Mouse (Mus musculus) hindbrain, postnatal 0 days (tissue): Measurements from ENCODE around the gene Chic1. TPM values are rescaled to one million over a fixed set of nuclear protein-coding genes. Genes with fewer than 3 reads are reported as not detected.
A peak's percentile ranks its signal among the peaks of the same experiment; 100 is the strongest.

Source experiments
- ATAC-seq: fragments of 200-750 bp; cut with Nextera tagmentation; 2 replicates; pipeline ENCODE4 v1.8.0; 2017; ENCODE audit warnings: mild to moderate bottlenecking, moderate TSS enrichment, moderate library complexity
- DNase-seq: peaks from one replicate; pipeline ENCODE4 v3.0.0-alpha.2; 2015; ENCODE audit warnings: low spot score
- H3K27ac ChIP-seq: fragments of 300-500 bp; sonication (generic); 2 replicates; pipeline ENCODE4 v1.5.1; 2014; ENCODE audit warnings: mild to moderate bottlenecking
- H3K27me3 ChIP-seq: fragments of 300-500 bp; sonication (generic); 2 replicates; pipeline ENCODE4 v1.6.1; 2014; ENCODE audit warnings: low read length, mixed read lengths; ENCODE audit not compliant: insufficient read depth
- H3K36me3 ChIP-seq: fragments of 300-500 bp; sonication (generic); 2 replicates; pipeline ENCODE4 v1.6.1; 2014; ENCODE audit warnings: low read length, mixed read lengths; ENCODE audit not compliant: insufficient read depth
- H3K4me1 ChIP-seq: fragments of 300-500 bp; sonication (generic); 2 replicates; pipeline ENCODE4 v1.6.1; 2014; ENCODE audit warnings: antibody characterized with exemption, low read length, mixed read lengths; ENCODE audit not compliant: insufficient read depth
- H3K4me2 ChIP-seq: fragments of 300-500 bp; sonication (generic); 2 replicates; pipeline ENCODE4 v1.6.1; 2014; ENCODE audit warnings: low read depth, mild to moderate bottlenecking, low read length, moderate library complexity, mixed read lengths
- H3K4me3 ChIP-seq: fragments of 300-500 bp; sonication (generic); 2 replicates; pipeline ENCODE4 v1.5.1; 2014; ENCODE audit warnings: low read length
- H3K9ac ChIP-seq: fragments of 300-500 bp; sonication (generic); replicated peaks from 2 replicates; pipeline ENCODE4 v1.6.1; 2014; ENCODE audit warnings: mild to moderate bottlenecking, low read length, moderate library complexity, mixed read lengths
- H3K9me3 ChIP-seq: fragments of 300-500 bp; sonication (generic); 2 replicates; pipeline ENCODE4 v1.6.1; 2016; ENCODE audit warnings: low read length, mixed read lengths
- CTCF ChIP-seq: IDR thresholded peaks from 2 replicates; pipeline ENCODE4 v1.5.1; 2016; ENCODE audit warnings: antibody characterized with exemption, control low read depth, low read depth
- WGBS: fragments of 180-500 bp; shearing (Covaris S2); extraction: QIAGEN DNeasy Blood & Tissue Kit; methylation state at CpG from one replicate; pipeline ENCODE4 v1.1.7; 2014; 5-methylcytosine and 5-hydroxymethylcytosine counted together
- polyA plus RNA-seq: library from polyadenylated mRNA; unstranded; fragments of >200 nt; fragmentation: Nextera tagmentation; extraction: Ambion mirVana; gene quantifications from 2 replicates; pipeline ENCODE4 v1.2.1, GENCODE M21; 2015
- total RNA-seq: library from RNA; depleted of rRNA; stranded (reverse); fragments of >200 nt; gene quantifications from 2 replicates; pipeline ENCODE4 v1.2.3, GENCODE M21; 2014

Chic1 gene
- total and polyA plus RNA-seq, 2 experiments from 2014 or later = 4.5 to 8.7 TPM

GRCm38 (mm10) chrX:103371221-103371620 is 14.9 kb downstream of the Chic1 start:
- no peaks in the 10 kb centered on the region for H3K27me3 ChIP-seq
- H3K4me2 ChIP-seq = no peak overlapping the region
- no peak overlapping the region for H3K9ac ChIP-seq
- no peaks in the 10 kb centered on the region for H3K36me3 ChIP-seq
- 66% methylated on average over 2 of the region's 2 CpGs for WGBS
- H3K27ac ChIP-seq = no peak overlapping the region
- H3K4me1 ChIP-seq = no peaks in the 10 kb centered on the region
- no peak overlapping the region for H3K4me3 ChIP-seq
- ATAC-seq = no peak
- DNase-seq = peak; percentile 11
- TF ChIP-seq CTCF = no peak
- H3K9me3 ChIP-seq = no peaks in the 10 kb centered on the region

DNA sequence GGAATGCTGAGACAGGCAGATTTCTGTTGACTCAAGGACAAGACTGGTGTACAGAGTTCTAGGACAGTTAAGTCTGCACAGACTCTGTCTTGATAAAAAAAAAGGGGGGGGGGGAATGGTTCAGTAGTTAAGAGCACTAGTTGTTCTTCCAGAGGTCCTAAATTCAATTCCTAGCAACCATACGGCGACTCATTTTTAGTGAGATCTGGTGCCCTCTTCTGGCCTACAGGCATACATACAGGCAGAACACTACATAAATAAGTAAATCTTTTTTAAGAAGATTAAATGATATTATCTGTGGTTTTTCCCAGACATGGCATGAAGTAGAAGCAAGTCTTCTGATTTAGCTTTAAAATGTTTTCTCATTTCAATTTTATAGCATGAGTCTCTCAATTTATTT is 15.4 kb downstream of the Chic1 start:
- no peak for ATAC-seq
- H3K27me3 ChIP-seq = no peaks in the 10 kb centered on the region

GRCm38 (mm10) chrX:103374250-103374649 is 18.0 kb downstream of the Chic1 start:
- H3K27me3 ChIP-seq = no peaks in the 10 kb centered on the region
- H3K36me3 ChIP-seq = no peaks in the 10 kb centered on the region
- no peak overlapping the region for H3K4me2 ChIP-seq
- 56% methylated on average over 5 of the region's 5 CpGs for WGBS
- DNase-seq (peak; percentile 32), ATAC-seq (peak; percentile 59; the same call in 1 of the 2 replicates)
- H3K4me1 ChIP-seq = no peaks in the 10 kb centered on the region
- H3K4me3 ChIP-seq = no peak overlapping the region
- no peak overlapping the region for H3K9ac ChIP-seq
- no peaks in the 10 kb centered on the region for H3K9me3 ChIP-seq
- peak; percentile 67 for TF ChIP-seq CTCF
- H3K27ac ChIP-seq = no peak overlapping the region

More for the DNA sequence above, 15.4 kb downstream of the Chic1 start:
- Histone ChIP-seq H3K9ac (no peak overlapping the region), H3K4me3 (no peak overlapping the region), H3K27ac (no peak overlapping the region), H3K4me2 (no peak overlapping the region), H3K36me3 (no peaks in the 10 kb centered on the region), H3K4me1 (no peaks in the 10 kb centered on the region), H3K9me3 (no peaks in the 10 kb centered on the region)
- TF ChIP-seq CTCF = peak; percentile 54
- DNase-seq = peak; percentile 33
- WGBS = 28% methylated on average over 2 of the region's 2 CpGs

GRCm38 (mm10) chrX:103384528-103384927 is 28.3 kb downstream of the Chic1 start:
- Histone ChIP-seq H3K27ac (no peak overlapping the region), H3K4me1 (no peaks in the 10 kb centered on the region), H3K9me3 (no peaks in the 10 kb centered on the region), H3K9ac (no peak overlapping the region), H3K27me3 (no peaks in the 10 kb centered on the region), H3K4me3 (no peak overlapping the region), H3K36me3 (no peaks in the 10 kb centered on the region), H3K4me2 (no peak overlapping the region)
- TF ChIP-seq CTCF = peak; percentile 55
- peak; percentile 9 for DNase-seq
- no peak for ATAC-seq
- 76% methylated on average over 3 of the region's 3 CpGs for WGBS

DNA sequence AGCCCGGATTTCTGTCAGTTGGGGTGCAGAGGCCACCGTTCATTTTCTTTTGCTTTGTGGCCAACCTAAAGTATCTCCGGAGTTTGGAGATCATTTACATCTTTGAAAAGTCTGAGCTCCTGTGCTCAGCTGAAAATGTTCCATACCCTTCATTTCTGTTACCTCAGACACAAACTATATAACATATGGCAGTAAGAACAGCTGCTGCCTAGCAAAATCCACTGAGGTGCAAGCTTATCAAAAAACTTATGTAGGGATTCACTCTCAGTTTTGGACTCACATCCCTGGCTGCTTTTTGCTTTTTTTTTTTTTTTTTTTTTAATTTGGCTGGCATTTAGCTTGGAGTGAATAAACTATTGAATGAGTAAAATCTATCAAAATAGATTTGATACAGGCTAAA is 31.9 kb downstream of the Chic1 start:
- Histone ChIP-seq H3K27ac (no peak overlapping the region), H3K9ac (no peak overlapping the region), H3K9me3 (no peaks in the 10 kb centered on the region), H3K4me1 (no peaks in the 10 kb centered on the region), H3K4me2 (no peak overlapping the region), H3K36me3 (no peaks in the 10 kb centered on the region), H3K4me3 (no peak overlapping the region), H3K27me3 (no peaks in the 10 kb centered on the region)
- DNase-seq (no peak), ATAC-seq (no peak)
- 85% methylated on average over 3 of the region's 3 CpGs for WGBS
- TF ChIP-seq CTCF = no peak

DNA sequence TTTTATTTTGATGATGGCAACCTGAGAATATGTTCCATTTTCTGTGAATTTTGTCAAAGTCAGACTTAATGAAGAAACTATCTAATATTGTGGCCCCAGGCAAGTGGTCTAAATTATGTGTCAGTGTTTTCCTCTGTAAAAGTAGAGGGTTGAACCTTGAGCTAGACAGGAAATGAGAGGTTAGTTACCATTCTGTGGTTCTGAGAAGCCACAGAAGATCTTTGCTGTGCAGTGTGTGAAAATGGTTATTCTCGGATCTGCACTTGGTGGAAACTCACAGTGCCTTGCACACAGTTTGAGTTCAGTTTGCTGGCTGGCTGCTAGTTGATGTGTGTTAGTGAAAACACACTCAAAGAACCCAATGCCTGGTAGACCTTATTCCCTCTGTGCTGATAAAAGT is 37.6 kb downstream of the Chic1 start:
- ATAC-seq (no peak), DNase-seq (no peak)
- Histone ChIP-seq H3K9me3 (no peaks in the 10 kb centered on the region), H3K4me3 (no peak overlapping the region), H3K4me2 (no peak overlapping the region), H3K27ac (no peak overlapping the region), H3K27me3 (no peaks in the 10 kb centered on the region), H3K36me3 (no peaks in the 10 kb centered on the region), H3K4me1 (no peaks in the 10 kb centered on the region), H3K9ac (no peak overlapping the region)
- WGBS = 58% methylated on average over 1 of the region's 1 CpGs
- no peak for TF ChIP-seq CTCF

DNA sequence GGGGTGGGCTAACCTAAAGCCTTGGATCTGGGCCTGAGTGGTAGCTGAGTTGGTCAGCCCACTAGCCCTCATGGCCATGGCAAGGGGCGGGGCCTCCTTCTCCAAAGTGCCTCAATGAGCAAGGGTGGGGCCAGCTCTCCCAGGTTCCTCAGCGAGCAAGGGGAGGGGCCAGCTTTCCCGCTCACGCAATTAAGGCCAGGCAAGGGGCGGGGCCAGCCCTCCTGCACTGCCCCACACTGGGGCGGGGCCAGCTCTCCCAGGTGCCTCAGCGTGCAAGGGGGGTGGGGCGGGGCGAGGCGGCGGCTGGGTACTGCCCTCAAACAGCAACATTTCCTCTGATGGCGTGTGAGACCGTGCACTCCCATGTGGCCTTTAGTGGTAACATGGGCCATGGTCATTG is 48.7 kb downstream of the Chic1 start:
- no peaks in the 10 kb centered on the region for H3K36me3 ChIP-seq
- H3K27ac ChIP-seq = no peak overlapping the region
- no peak for TF ChIP-seq CTCF
- DNase-seq = no peak
- H3K27me3 ChIP-seq = no peaks in the 10 kb centered on the region
- no peak overlapping the region for H3K4me2 ChIP-seq
- no peaks in the 10 kb centered on the region for H3K9me3 ChIP-seq
- WGBS = 44% methylated on average over 13 of the region's 13 CpGs
- H3K9ac ChIP-seq = no peak overlapping the region
- no peak overlapping the region for H3K4me3 ChIP-seq
- no peak for ATAC-seq
- no peaks in the 10 kb centered on the region for H3K4me1 ChIP-seq
